Mouse (Mus musculus): Measurements from ENCODE around the gene Cntn3.

DNA sequence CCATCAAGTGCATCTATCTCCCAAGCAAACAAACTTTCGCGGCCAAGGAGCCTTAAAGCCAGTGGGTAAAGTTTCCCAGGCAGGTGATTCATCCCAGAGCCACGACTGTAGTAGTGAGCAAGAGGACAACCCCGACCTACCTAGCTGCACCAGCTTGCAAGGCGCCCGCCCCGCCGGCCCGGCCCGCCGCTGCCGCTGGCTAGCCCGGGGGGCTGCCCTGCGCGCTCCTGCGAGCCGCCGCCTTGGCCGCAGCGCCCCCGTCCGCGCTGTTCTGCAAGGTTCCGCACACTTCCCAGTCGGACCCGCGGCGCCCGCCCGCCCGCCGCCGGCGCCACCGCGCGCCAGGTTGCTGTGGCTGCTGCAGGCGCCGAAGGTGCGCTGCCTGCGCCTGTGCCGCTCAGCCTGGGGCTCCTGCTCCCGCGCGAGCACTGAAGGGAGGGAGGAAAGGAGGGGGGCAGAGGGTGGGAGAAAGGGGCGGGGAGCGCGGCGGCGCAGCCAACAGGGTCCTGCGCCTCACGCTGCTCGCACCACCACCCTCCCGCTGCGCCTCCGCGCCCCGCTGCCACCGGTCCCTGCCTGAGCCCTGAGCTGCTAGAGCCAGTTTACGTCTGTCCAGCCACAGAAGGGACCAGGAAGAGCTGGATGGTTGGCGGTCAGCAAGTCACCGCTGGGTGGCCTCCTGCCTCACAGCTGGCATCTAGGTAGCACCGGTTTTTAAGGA, 8.7 kb downstream of the Cntn3 start:
- no peak for TF ChIP-seq CTCF (IDR thresholded peaks at IDR 0.05; ENCODE audit: extremely low read depth, insufficient read length, insufficient replicate concordance, low read depth, low read length)
- no peak for TF ChIP-seq POLR2A (IDR thresholded peaks at IDR 0.05; ENCODE audit: low read depth, low read length)
